Mouse (Mus musculus): Measurements from ENCODE around the gene Gm20388.

GRCm38 (mm10) chr8:122293484-122293883 lies 2382.8 kb downstream of the Gm20388 start:
- TF ChIP-seq CTCF (IDR thresholded peaks at IDR 0.05; ENCODE audit: low read depth) (no peak), EP300 (IDR thresholded peaks at IDR 0.05; ENCODE audit: low read depth) (no peak)
